Mouse (Mus musculus) erythroblast, embryonic 14.5 days (primary cell): ENCODE data around the gene Ctf2.

Experiments used
- GATA1 ChIP-seq: IDR thresholded peaks from 2 replicates; pipeline ENCODE4 v1.6.1; 2012; ENCODE audit warnings: low read length, inconsistent platforms, mixed read lengths
- TAL1 ChIP-seq: IDR thresholded peaks from 3 replicates; pipeline ENCODE4 v1.6.1; 2012; ENCODE audit warnings: low read length, inconsistent platforms, mixed read lengths

DNA sequence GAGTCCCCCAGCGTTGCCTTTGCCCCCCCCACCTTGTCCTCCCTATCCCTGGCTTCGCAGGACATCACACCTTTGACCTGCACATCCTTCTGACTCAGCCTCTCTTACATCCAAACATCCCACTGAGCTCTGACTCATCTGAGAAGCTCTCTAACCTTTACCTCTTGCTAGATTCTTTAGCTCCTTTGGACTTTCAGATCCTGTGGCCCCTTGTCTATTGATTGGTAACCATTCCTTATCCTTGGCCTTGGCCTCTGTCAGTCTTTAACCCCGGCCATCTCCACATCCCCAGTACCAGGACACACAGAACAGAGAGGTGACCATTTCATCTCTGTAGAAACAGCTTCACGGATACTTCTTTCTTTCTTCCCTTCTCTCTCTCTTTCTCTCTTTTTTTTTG is 1.8 kb downstream of the Ctf2 start:
- no peak for TF ChIP-seq TAL1
- no peak for TF ChIP-seq GATA1
